Mouse (Mus musculus): ENCODE measurements around the gene Gigyf2.
A peak's percentile ranks its signal among the peaks of the same experiment; 100 is the strongest.

The Gigyf2 gene

GRCm38 (mm10) chr1:87316672-87317071 is 10.1 kb upstream of the Gigyf2 start:
- DNase-seq (ENCODE audit: low spot score in 2 of 2) = peak in 1 of 2 experiments; percentile 9

GRCm38 (mm10) chr1:87321071-87321470 is 5.7 kb upstream of the Gigyf2 start:
- no peak for DNase-seq (ENCODE audit: low spot score in 2 of 2)

- DNase-seq (ENCODE audit: low spot score in 2 of 2) = no peak
Measured at GRCm38 (mm10) chr1:87322778-87323177, 4.0 kb upstream of the Gigyf2 start.

GRCm38 (mm10) chr1:87324649-87325048 is 2.1 kb upstream of the Gigyf2 start:
- DNase-seq (ENCODE audit: low spot score in 2 of 2) = no peak

GRCm38 (mm10) chr1:87327165-87327861 is 515 bp downstream of the Gigyf2 start:
- peak; percentile 31 to 44 for DNase-seq (ENCODE audit: low spot score in 2 of 2)

GRCm38 (mm10) chr1:87331774-87332173 is 5.0 kb downstream of the Gigyf2 start:
- no peak for DNase-seq (ENCODE audit: low spot score in 2 of 2)

- DNase-seq (ENCODE audit: low spot score in 2 of 2) = no peak
Measured at GRCm38 (mm10) chr1:87350576-87350975, 23.8 kb downstream of the Gigyf2 start.

- DNase-seq (ENCODE audit: low spot score in 2 of 2) = no peak
Measured at GRCm38 (mm10) chr1:87360276-87360675, 33.5 kb downstream of the Gigyf2 start.

- no peak for DNase-seq (ENCODE audit: low spot score in 2 of 2)
Measured at GRCm38 (mm10) chr1:87378024-87378560, 51.3 kb downstream of the Gigyf2 start.

- no peak for DNase-seq (ENCODE audit: low spot score in 2 of 2)
Measured at GRCm38 (mm10) chr1:87379919-87380318, 53.1 kb downstream of the Gigyf2 start.

- no peak for DNase-seq (ENCODE audit: low spot score in 2 of 2)
Measured at GRCm38 (mm10) chr1:87381152-87381551, 54.4 kb downstream of the Gigyf2 start.

GRCm38 (mm10) chr1:87386436-87387092 is 59.8 kb downstream of the Gigyf2 start:
- DNase-seq (ENCODE audit: low spot score in 2 of 2) = no peak

- no peak for DNase-seq (ENCODE audit: low spot score in 2 of 2)
Measured at GRCm38 (mm10) chr1:87393444-87394195, 66.8 kb downstream of the Gigyf2 start.

GRCm38 (mm10) chr1:87394594-87394993 is 67.8 kb downstream of the Gigyf2 start, which contains the start of gene Kcnj13:
Gene Kcnj13 (minus strand): TSS chr1:87394729.
- DNase-seq (ENCODE audit: low spot score in 2 of 2) = no peak

- DNase-seq (ENCODE audit: low spot score in 2 of 2) = no peak
Measured at GRCm38 (mm10) chr1:87396923-87397586, 70.3 kb downstream of the Gigyf2 start.

- DNase-seq (ENCODE audit: low spot score in 2 of 2) = no peak
Measured at GRCm38 (mm10) chr1:87404710-87405109, 77.9 kb downstream of the Gigyf2 start.

- DNase-seq (ENCODE audit: low spot score in 2 of 2) = no peak
Measured at GRCm38 (mm10) chr1:87406012-87406411, 79.2 kb downstream of the Gigyf2 start.

GRCm38 (mm10) chr1:87409380-87409779 is 82.6 kb downstream of the Gigyf2 start:
- DNase-seq (ENCODE audit: low spot score in 2 of 2) = no peak

- DNase-seq (ENCODE audit: low spot score in 2 of 2) = no peak
Measured at GRCm38 (mm10) chr1:87418733-87419132, 91.9 kb downstream of the Gigyf2 start.

GRCm38 (mm10) chr1:87435125-87435524 is 108.3 kb downstream of the Gigyf2 start:
- no peak for DNase-seq (ENCODE audit: low spot score in 2 of 2)

GRCm38 (mm10) chr1:87436583-87436982 is 109.8 kb downstream of the Gigyf2 start:
- no peak for DNase-seq (ENCODE audit: low spot score in 2 of 2)
